Mouse (Mus musculus) myocyte (in vitro differentiated cells): Measurements from ENCODE around the gene Gm4969. TPM values are rescaled to one million over a fixed set of nuclear protein-coding genes. Genes with fewer than 3 reads are reported as not detected.

Source experiments
- H3K27me3 ChIP-seq: one replicate; pipeline ENCODE4 v1.6.1; 2011; ENCODE audit not compliant: control insufficient read depth, insufficient read depth, insufficient read length
- H3K36me3 ChIP-seq: one replicate; pipeline ENCODE4 v1.6.1; 2011; ENCODE audit not compliant: control insufficient read depth, insufficient read depth
- H3K4me2 ChIP-seq: one replicate; pipeline ENCODE4 v1.6.1; 2011; ENCODE audit warnings: low read depth, control low read depth
- H3K4me3 ChIP-seq: one replicate; pipeline ENCODE4 v1.5.1; 2011; ENCODE audit warnings: mild to moderate bottlenecking, control low read depth, moderate library complexity
- H3K79me2 ChIP-seq: one replicate; pipeline ENCODE4 v1.6.1; 2011; ENCODE audit not compliant: control insufficient read depth, insufficient read depth
- H3ac ChIP-seq: one replicate; pipeline ENCODE4 v1.6.1; 2011; ENCODE audit not compliant: control insufficient read depth, insufficient read length
- CEBPB ChIP-seq: IDR thresholded peaks from 2 replicates; pipeline ENCODE4 v1.6.1; 2011; ENCODE audit warnings: mild to moderate bottlenecking, moderate library complexity; ENCODE audit not compliant: poor library complexity, insufficient read depth, severe bottlenecking
- E2F4 ChIP-seq: IDR thresholded peaks from one replicate; pipeline ENCODE4 v1.6.1; 2011; ENCODE audit warnings: mild to moderate bottlenecking, control low read depth, moderate library complexity; ENCODE audit not compliant: insufficient read depth
- MAX ChIP-seq: IDR thresholded peaks from one replicate; pipeline ENCODE4 v1.6.1; 2011; ENCODE audit warnings: low read depth, mild to moderate bottlenecking, control low read depth
- MYOD1 ChIP-seq, 3 experiments: IDR thresholded peaks; one replicate each; pipeline ENCODE4 v1.6.1; 2011; ENCODE audit warnings: control low read depth in 2 of 3, low read depth in 2 of 3, mild to moderate bottlenecking in 2 of 3, moderate library complexity in 1 of 3; ENCODE audit not compliant: insufficient read length in 2 of 3, control insufficient read depth in 1 of 3
- MYOG ChIP-seq, 3 experiments: IDR thresholded peaks; one replicate each; pipeline ENCODE4 v1.6.1; 2011; ENCODE audit warnings: control low read depth in 2 of 3, low read depth in 2 of 3, mild to moderate bottlenecking in 2 of 3; ENCODE audit not compliant: insufficient read length in 2 of 3, control insufficient read depth in 1 of 3, insufficient read depth in 1 of 3
- POLR2A ChIP-seq: IDR thresholded peaks from one replicate; pipeline ENCODE4 v1.6.1; 2011; ENCODE audit warnings: low read depth, mild to moderate bottlenecking, control low read depth, moderate library complexity; ENCODE audit not compliant: insufficient read length
- POLR2AphosphoS2 ChIP-seq: IDR thresholded peaks from one replicate; pipeline ENCODE4 v1.6.1; 2011; ENCODE audit warnings: low read depth, control low read depth; ENCODE audit not compliant: insufficient read length
- REST ChIP-seq: IDR thresholded peaks from one replicate; pipeline ENCODE4 v1.6.1; 2011; ENCODE audit warnings: mild to moderate bottlenecking, control low read depth, moderate library complexity; ENCODE audit not compliant: insufficient read depth, insufficient read length
- SRF ChIP-seq: IDR thresholded peaks from one replicate; pipeline ENCODE4 v1.6.1; 2011; ENCODE audit warnings: low read depth; ENCODE audit not compliant: control insufficient read depth, insufficient read length
- TCF12 ChIP-seq: IDR thresholded peaks from one replicate; pipeline ENCODE4 v1.6.1; 2011; ENCODE audit warnings: mild to moderate bottlenecking, control low read depth; ENCODE audit not compliant: poor library complexity, insufficient read depth, severe bottlenecking
- TCF3 ChIP-seq: IDR thresholded peaks from one replicate; pipeline ENCODE4 v1.6.1; 2011; ENCODE audit warnings: low read depth, control low read depth; ENCODE audit not compliant: insufficient read length
- USF1 ChIP-seq: IDR thresholded peaks from one replicate; pipeline ENCODE4 v1.6.1; 2011; ENCODE audit warnings: low read depth, mild to moderate bottlenecking, control low read depth, moderate library complexity
- polyA plus RNA-seq: library from polyadenylated mRNA; unstranded; fragments of >200 nt; fragmentation: generic; extraction: Trizol; gene quantifications from one replicate; pipeline ENCODE4 v1.2.1, GENCODE M21; 2012; ENCODE audit warnings: missing spikeins

The Gm4969 gene
- polyA plus RNA-seq, 1 experiment: not detected

DNA sequence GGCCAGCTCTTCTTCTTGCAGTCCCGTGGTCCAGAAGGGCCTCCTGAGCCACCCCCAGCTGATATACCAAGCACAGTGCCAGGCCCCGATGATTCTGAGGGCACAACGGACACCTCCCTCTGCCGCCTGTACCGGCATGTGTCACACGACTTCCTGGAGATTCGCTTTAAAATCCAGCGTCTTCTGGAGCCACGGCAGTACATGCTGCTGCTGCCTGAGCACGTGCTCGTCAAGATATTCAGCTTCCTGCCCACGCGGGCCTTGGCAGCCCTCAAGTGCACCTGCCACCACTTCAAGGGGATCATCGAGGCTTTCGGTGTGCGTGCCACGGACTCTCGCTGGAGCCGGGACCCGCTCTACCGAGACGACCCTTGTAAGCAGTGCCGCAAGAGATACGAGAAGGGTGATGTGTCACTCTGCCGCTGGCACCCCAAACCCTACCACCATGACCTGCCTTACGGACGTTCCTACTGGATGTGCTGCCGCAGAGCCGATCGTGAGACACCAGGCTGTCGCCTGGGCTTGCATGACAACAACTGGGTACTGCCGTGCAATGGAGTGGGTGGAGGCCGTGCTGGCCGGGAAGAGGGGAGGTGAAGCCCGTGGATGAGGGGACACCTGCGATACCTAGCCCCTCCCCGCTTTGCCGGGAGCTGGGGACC lies 18.6 kb upstream of the Gm4969 start:
- no peaks in the 10 kb centered on the region for H3K36me3 ChIP-seq
- no peak for TF ChIP-seq MYOG (IDR thresholded peaks at IDR 0.05; ENCODE audit: control insufficient read depth in 1 of 3, insufficient read depth in 1 of 3, insufficient read length in 2 of 3, low read depth in 2 of 3)
- TF ChIP-seq REST: no peak
- no peak for TF ChIP-seq MAX
- H3K27me3 ChIP-seq: no peaks in the 10 kb centered on the region
- H3K4me2 ChIP-seq: no peak overlapping the region
- no peak overlapping the region for H3ac ChIP-seq
- H3K79me2 ChIP-seq: peaks cover 9% of the 10 kb centered on the region
- H3K4me3 ChIP-seq: no peak overlapping the region

DNA sequence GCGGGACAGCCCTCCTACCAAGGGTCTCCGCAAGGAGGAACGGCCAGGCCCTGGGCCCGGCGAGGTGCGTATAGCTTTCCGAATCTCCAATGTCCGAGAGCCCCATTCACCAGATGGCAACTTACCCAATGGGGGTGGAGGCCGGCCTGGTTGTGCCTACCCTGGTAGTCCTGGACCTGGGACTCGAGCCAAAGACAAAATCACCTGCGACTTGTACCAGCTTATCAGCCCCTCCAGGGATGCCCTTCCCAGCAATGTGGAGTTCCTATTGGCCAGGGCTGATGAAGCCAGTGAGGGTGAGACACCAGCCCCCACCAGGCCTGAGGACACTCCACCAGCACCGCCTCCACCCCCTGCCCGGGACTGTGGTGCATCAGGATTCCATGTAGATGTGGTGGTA lies 18.0 kb upstream of the Gm4969 start:
- no peak overlapping the region for H3K4me2 ChIP-seq
- no peaks in the 10 kb centered on the region for H3K36me3 ChIP-seq
- H3K27me3 ChIP-seq: no peaks in the 10 kb centered on the region
- peaks cover 9% of the 10 kb centered on the region for H3K79me2 ChIP-seq
- no peak overlapping the region for H3ac ChIP-seq
- no peak overlapping the region for H3K4me3 ChIP-seq
- no peak for TF ChIP-seq REST

DNA sequence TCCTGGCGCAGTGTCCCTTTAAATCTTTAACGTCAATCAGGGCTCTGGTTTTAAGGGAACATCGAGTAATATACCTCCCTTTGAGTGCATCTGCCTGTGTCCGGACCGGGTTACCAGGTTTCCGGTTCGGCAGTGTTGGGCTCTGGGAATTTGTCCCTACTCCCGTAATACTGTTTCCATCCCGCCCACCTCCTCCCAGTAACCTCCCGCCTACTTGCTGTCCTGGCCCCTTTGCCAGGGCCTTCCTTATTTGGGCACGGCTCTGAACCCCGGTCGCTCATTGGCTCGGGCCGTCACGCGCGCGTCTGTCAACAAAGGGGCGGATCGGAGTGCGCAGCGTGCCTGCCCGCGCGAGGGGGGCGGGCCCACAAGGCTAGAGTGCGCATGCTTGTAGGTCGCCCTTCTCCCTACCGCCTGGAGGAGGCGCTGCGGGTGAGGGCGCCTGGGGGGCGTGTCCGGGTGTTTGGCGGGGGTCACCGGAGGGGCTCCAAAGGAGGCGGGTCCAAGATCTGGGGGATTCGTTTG lies 13.2 kb upstream of the Gm4969 start:
- H3K4me2 ChIP-seq: peak overlapping the region; percentile 85
- no peak overlapping the region for H3ac ChIP-seq
- TF ChIP-seq E2F4 (peak; percentile 1), CEBPB (no peak), USF1 (peak; percentile 76), REST (no peak), MAX (no peak), MYOD1 (IDR thresholded peaks at IDR 0.05; ENCODE audit: control insufficient read depth in 1 of 3, insufficient read length in 2 of 3, low read depth in 2 of 3) (peak in 1 of 3 experiments; percentile 19), SRF (peak; percentile 99), MYOG (IDR thresholded peaks at IDR 0.05; ENCODE audit: control insufficient read depth in 1 of 3, insufficient read depth in 1 of 3, insufficient read length in 2 of 3, low read depth in 2 of 3) (no peak), TCF12 (no peak), POLR2AphosphoS2 (peak; percentile 64), POLR2A (no peak), TCF3 (no peak)
- H3K4me3 ChIP-seq: peak overlapping the region; percentile 23
- no peaks in the 10 kb centered on the region for H3K27me3 ChIP-seq
- no peaks in the 10 kb centered on the region for H3K36me3 ChIP-seq
- H3K79me2 ChIP-seq: peaks cover 9% of the 10 kb centered on the region

DNA sequence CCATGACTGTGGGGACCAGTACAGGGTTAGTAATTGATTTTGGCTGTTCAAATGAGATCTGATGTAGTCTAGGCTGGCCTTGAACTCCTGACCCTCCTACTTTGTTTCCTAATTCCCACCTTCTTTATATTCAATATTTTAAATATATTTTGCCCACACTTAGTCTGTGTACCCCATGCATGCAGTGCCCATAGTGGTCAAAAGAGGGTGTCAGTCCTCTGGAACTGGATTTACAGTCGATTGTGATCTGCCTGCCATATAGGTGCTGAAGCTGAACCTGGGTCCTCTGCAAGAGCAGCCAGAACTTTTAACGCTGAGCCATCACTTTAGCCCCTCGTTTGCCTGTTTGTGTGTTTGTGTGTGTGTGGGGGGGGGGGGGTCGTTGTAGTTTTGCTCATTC lies 12.5 kb upstream of the Gm4969 start:
- Histone ChIP-seq H3K79me2 (peaks cover 9% of the 10 kb centered on the region), H3K4me2 (peak overlapping the region; percentile 75), H3ac (no peak overlapping the region), H3K36me3 (no peaks in the 10 kb centered on the region), H3K4me3 (peak overlapping the region; percentile 23), H3K27me3 (no peaks in the 10 kb centered on the region)
- no peak for TF ChIP-seq CEBPB
- TF ChIP-seq MYOD1 (IDR thresholded peaks at IDR 0.05; ENCODE audit: control insufficient read depth in 1 of 3, insufficient read length in 2 of 3, low read depth in 2 of 3): no peak
- TF ChIP-seq E2F4: no peak
- no peak for TF ChIP-seq USF1
- TF ChIP-seq TCF12: no peak
- TF ChIP-seq SRF: no peak

DNA sequence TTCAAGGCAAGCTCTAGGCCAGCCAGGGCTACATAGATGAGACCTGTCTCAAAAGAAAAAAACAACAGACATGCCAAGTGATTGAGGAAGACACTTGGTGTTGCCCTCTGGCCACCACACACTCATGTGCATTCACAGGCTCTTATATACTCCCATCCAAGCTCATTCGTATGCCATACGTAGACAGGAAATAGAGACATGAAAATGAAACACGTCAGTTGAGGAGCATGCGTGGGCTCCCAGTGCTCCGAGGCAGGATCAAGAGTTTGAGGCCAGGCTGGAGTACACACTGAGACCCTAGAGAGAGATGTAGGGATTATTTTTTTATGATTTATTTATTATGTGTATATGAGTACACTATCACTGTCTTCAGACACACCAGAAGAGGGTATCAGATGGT lies 11.2 kb upstream of the Gm4969 start:
- Histone ChIP-seq H3K36me3 (no peaks in the 10 kb centered on the region), H3K79me2 (peaks cover 9% of the 10 kb centered on the region), H3ac (no peak overlapping the region), H3K4me2 (no peak overlapping the region), H3K27me3 (no peaks in the 10 kb centered on the region), H3K4me3 (no peak overlapping the region)
- TF ChIP-seq SRF (no peak), REST (no peak), TCF3 (no peak)
